Mouse (Mus musculus) layer of hippocampus, adult 2 months (tissue): ENCODE data around the gene Arid4a. TPM values are rescaled to one million over a fixed set of nuclear protein-coding genes. Genes with fewer than 3 reads are reported as not detected.

ENCODE experiments used
- DNase-seq, 2 experiments: peaks; one replicate each; pipeline ENCODE4 v3.0.0; 2022; ENCODE audit warnings: low spot score in 2 of 2
- H3K27ac ChIP-seq: fragments of 200-600 bp; 2 replicates; pipeline ENCODE4 v1.8.1; 2022
- H3K4me3 ChIP-seq: fragments of 200-600 bp; 2 replicates; pipeline ENCODE4 v1.8.1; 2022; ENCODE audit warnings: mild to moderate bottlenecking
- CTCF ChIP-seq: fragments of 200-600 bp; conservative IDR thresholded peaks from 2 replicates; pipeline ENCODE4 v1.8.1; 2022; ENCODE audit warnings: antibody characterized with exemption, mild to moderate bottlenecking, moderate library complexity
- total RNA-seq, 2 experiments: library from RNA; stranded (reverse); gene quantifications; 2 replicates each; pipeline ENCODE4 v1.2.3; 2021

The Arid4a gene
- total RNA-seq, 2 experiments from 2014 or later: 37.3 to 40.2 TPM

DNA sequence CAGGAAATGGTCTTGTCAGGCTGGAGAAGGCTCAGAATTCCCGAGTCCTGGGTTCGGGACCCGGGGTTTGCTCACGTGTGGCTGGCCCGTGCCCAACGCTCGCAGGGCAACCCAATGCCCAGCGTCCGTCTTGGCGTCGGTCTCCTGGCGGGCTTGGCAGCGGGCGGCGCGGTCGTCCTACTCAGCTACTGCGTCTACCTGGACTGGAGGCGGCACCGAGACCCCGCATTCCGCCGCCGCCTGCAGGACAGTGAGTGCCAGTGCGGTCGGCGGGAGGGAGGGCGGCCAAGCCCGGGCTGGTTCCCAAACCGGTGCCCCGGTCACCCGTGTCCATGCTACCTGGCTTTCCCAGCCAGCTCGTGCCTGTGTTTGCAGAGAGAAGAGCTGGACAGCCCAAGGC is 95.5 kb downstream of the Arid4a start, which contains the start of gene Tomm20l:
TSS of gene Tomm20l (plus strand) at position 98 of the 400 bp plus-strand sequence.
- peak; percentile 59 for TF ChIP-seq CTCF
- H3K4me3 ChIP-seq: peak within 1 kb of the TSS; percentile 35
- DNase-seq: no peak
- H3K27ac ChIP-seq: no peak within 1 kb of the TSS

DNA sequence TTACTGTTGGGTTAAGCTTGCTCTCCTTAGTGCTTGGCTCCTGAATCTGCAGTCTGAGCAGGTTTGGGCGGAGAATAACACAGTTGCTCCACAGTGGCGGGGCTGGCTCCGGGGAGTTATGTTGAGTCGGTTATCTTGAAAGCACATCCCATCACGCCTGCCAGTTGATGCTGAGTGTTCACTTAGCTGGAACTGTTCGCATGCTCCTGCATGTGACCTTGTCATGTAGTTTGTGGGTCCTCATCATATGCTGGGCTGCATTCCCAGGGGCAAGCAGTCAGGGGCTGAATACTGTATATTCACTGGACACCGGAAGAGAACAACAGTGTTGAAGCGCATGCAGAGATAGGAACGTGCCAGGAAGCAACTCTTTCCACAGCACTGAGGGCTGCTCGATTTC is 97.3 kb downstream of the Arid4a start:
- DNase-seq: no peak
- TF ChIP-seq CTCF: no peak
- H3K27ac ChIP-seq: peak overlapping the region; percentile 79
- H3K4me3 ChIP-seq: no peak overlapping the region

DNA sequence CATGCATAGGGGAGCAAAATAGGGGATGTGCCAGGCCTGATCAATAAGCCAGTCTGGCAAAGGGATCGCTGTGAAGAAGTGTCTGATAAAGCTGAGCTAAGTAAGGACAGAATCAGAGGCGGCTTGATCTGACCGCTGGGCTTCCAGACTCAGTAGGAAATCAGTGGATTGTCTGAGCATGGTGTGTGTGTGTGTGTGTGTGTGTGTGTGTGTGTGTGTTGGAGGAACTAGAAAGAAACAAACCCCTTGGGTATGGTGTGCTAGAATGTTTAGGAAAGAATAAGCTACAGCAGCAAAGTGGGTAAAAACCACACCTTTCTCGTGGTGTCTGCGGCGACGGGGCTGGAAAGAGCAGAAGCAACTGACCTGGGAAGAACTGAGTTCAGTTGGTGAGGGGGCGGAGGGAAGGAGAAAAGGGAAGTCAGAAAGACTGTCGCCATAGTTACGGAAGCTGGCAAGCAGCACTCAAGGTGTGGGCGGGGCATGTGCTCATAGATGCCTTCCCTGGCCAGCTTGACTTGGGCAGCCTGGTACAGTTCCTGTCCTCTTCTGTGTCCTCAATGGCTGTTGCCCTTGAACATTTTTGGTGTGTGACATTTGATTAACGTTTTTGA is 98.0 kb downstream of the Arid4a start:
- Histone ChIP-seq H3K27ac (peak overlapping the region; percentile 79), H3K4me3 (peak overlapping the region; percentile 22; the same call in 1 of the 2 replicates)
- no peak for TF ChIP-seq CTCF
- DNase-seq: peak; percentile 49 to 66

DNA sequence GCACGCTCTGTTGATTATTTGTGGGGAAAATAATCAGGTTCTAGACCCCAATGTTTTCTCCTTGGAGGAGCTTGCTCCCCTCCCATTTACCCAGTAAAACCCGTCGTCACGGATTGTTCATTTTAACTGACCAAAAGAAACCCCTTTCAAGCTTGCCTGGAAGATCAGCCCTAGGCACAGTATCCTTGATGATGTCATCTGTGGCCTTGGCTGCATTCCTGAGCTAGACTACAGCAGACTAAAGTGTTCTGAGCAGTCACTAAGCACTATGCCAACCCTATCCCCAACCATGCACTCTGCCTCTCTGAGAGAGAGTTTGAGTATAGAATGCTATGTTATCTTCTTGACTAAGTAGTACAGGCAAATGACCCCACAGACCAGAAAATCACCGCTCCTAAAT is 100.6 kb downstream of the Arid4a start:
- no peak for TF ChIP-seq CTCF
- H3K27ac ChIP-seq: no peak overlapping the region
- H3K4me3 ChIP-seq: no peak overlapping the region
- no peak for DNase-seq

DNA sequence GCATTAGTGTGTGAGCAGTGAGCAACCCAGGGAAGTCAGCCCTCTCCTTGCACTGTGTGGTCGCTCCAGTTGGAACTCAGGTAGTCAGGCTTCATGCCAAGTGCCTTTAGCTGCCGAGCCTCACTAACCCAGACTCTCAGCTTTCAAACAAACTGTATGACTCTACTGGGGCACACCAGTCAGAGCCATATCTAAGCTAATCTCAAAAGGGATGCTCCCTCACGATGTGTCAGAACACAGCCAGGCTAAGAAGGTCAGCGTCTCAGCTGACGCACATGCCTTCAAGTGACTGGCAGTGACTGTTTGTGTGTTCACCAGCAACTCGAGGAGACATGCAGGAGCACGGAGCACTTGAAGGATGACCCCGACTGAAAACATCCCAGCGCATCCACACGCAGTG is 106.9 kb downstream of the Arid4a start:
- Histone ChIP-seq H3K4me3 (no peak overlapping the region), H3K27ac (no peak overlapping the region)
- no peak for TF ChIP-seq CTCF
- DNase-seq: no peak

DNA sequence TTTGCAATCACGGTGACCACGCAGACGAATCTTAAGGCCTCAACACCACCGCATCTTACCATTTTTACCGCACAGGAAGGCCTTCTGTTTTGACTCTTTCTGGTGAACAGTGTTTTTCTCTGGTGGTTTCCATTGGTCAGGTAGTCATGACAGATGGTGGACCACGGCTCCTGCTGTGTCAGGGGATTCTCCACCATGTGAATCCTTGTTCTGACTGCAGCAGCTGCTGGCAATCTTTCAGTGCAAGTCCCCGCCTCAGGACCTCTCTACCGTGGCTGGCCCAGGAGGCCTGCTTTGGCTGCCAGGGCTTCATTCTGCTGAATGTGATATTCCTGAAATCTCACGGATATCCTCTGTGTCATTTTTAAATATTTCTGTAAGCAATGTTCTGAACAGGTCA is 107.5 kb downstream of the Arid4a start:
- Histone ChIP-seq H3K4me3 (no peak overlapping the region), H3K27ac (no peak overlapping the region)
- no peak for TF ChIP-seq CTCF
- no peak for DNase-seq

DNA sequence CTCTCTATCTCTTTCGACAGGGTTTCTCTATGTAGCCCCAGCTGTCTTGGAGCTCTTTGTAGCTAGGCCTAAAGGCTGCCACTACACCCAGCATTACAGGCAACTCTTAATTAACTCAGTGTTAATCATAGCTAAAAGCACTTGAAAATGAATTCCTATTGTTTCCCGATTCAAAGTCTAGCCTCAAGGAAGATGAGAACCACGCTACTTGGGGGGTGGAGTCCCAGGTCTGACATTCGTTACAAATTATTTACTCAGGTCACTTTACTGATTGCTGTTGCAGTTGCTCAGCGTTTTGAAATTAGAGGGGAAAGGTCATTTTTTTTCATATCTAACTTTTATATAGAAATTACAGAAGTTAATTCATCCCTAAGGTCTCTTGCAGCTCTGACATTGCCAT is 119.8 kb downstream of the Arid4a start:
- peak overlapping the region; percentile 99; the same call in 1 of the 2 replicates for H3K27ac ChIP-seq
- peak overlapping the region; percentile 97 for H3K4me3 ChIP-seq
- TF ChIP-seq CTCF: no peak
- DNase-seq: no peak

DNA sequence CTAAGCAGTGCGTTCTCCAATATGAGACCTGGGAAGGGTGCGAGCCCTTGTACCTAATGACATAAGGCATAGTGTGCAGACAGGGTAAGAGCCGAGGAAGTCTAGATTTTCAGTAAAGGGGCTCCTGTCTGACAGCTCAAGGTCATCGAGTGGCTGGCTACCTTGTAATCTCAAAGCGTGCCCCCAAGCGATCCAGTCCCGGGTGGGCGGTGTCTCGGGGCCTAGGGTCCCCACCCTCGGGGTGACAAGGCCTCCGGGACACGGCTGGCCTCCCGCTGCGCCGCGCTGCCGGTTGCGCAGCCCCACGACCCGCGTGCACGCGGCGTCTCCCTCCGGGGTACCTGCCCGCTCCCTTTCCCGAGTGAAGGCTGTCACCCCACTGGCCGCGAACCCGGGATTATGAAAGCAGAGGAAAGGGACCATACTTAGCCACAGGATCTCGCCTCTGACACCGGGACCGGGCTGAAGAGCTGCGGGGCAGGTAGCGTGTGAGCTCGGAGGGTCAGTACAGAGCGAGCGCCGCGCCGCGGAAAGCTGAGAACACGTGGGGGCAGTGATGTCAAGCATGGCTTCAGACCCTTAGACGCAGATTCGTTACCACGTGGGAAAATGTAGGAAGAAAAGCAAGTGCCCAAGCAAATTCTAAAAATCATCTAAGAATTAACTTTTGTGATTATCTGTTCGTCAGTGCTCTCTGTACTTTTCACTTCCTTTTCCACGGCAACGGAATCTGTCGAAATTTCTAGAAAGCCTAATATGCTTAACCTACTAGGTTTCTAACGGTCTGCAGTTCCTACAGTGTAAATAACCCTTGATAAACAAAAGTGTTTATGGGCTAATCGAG is 120.6 kb downstream of the Arid4a start, which contains the start of the genes Timm9 and 2700049A03Rik:
TSS of gene Timm9 (minus strand) at position 555 of the 844 bp plus-strand sequence.
TSS of gene 2700049A03Rik (plus strand) at position 719 of the 844 bp plus-strand sequence.
- Histone ChIP-seq H3K4me3 (peak within 1 kb of the TSS; percentile 97), H3K27ac (peak within 1 kb of the TSS; percentile 99)
- peak; percentile 66 to 72 for DNase-seq
- TF ChIP-seq CTCF: no peak

DNA sequence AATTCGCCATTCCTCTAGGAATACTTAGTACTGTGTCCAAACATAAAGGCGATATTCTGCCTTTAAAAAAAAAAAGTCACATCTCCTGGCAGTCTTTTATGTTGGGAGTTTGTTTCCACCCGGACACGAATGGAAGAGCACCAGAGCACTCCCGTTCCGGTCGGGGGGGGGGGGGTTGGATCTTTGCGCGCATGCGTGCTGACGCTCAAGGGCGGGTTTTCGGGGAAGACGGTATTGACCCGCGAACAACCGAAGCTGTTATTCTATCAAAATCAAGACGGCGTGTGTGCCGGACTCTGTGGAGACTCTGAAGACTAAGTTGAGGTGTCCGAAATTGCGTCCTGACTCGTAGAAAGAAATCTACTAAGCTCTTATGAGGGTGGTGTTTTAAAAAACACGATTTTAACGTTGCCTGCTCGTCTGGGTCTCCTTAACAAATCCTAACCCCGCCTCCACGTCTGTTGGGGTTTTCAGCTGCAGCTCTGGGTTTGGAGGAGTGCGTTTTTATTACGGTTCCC is 121.2 kb downstream of the Arid4a start:
- Histone ChIP-seq H3K4me3 (peak overlapping the region; percentile 97), H3K27ac (peak overlapping the region; percentile 99)
- DNase-seq: peak; percentile 56 to 79
- TF ChIP-seq CTCF: no peak

DNA sequence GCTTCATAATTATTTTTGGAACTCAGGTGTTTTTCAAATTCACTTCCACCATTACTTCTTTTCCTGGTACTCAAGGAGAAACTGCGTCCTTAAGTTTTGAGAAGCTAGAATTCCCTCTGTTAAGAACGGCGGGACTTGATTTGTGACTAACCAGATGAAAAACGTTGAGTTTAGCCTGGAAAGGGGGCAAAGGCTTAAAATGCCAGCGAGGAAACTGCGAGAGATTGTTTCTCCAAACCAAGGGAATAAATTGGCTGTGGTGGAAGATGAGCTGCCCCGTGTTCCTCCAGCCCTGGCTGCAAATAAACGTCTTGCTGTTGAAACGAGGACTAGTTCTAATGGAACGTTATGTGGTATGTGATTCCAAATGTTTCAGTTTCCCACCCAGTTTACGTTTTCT is 121.9 kb downstream of the Arid4a start:
- H3K27ac ChIP-seq: peak overlapping the region; percentile 99
- no peak for TF ChIP-seq CTCF
- no peak for DNase-seq
- H3K4me3 ChIP-seq: peak overlapping the region; percentile 97

DNA sequence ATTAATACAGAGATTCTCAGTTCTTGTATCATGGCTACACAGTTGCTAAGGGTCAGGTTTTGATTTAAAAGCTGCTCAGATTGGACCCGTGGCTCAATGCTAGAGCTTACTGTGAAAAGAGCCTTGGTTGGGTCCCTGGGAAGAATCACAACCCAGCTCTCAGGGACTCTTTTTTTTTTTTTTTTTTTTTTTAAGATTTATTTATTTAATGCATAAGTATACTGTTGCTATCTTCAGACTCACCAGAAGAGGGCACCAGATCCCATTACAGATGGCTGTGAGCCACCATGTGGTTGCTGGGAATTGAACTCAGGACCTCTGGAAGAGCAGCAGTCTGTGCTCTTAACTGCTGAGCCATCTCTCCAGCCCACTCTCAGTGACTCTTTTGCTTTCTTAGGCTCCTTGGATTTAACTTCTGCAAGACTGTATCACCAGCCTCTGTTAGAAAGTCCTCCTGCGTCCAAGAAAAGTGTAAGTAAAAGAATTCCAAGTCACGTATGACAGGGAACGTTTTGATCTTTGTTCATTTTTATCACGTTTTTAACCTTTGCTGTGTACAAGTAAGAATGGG is 123.6 kb downstream of the Arid4a start:
- Histone ChIP-seq H3K4me3 (no peak overlapping the region), H3K27ac (no peak overlapping the region)
- TF ChIP-seq CTCF: peak; percentile 67
- DNase-seq: no peak

DNA sequence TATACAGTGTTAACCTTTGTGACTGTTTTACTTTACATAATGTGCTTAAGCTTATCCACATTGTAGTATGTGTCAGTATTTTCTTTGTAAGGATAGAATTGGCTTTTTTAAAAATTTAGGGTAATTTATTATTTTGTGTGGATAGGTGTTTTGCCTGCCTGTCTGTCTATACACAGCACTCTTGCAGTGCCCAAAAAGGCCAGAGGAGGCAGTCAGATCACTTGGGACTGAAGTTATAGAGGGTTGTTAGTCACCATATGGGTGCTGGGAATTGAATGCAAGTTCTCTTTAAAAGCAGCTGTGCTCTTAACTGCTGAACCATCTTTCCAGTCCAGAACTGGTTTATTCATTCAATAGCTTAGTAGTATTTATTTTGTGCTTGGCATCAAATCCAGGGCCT is 125.4 kb downstream of the Arid4a start:
- H3K27ac ChIP-seq: no peak overlapping the region
- no peak overlapping the region for H3K4me3 ChIP-seq
- no peak for DNase-seq
- peak; percentile 45 for TF ChIP-seq CTCF

DNA sequence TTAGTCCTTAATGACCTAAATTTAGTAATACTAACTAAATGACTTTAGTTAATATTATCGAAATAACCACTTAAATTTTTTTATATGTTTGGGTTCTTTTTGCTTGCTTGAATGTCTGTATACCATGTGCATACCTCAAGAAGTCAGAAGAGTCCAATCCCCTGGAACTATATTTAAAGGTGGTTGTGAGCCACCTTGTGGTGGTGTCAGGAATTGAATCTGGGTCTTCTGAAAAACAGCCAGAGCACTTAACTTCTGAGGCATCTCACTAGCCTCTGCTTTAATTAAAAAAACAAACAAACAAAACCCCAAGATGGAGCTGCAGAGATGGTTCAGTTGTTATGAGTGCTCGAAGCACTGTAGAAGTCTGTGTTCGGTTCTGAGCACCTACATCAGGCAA is 131.9 kb downstream of the Arid4a start:
- DNase-seq: peak in 1 of 2 experiments; percentile 58
- peak; percentile 90 for TF ChIP-seq CTCF
- Histone ChIP-seq H3K27ac (no peak overlapping the region), H3K4me3 (no peak overlapping the region)

Other genes with a start within 250 kb of the Arid4a start
- 10 to 100 TPM; 17.6 to 18.4 TPM for gene Frmd6, start 190.5 kb upstream of the Arid4a start, total RNA-seq
- gene Actr10, start 78.1 kb upstream of the Arid4a start, total RNA-seq: 100 to 1,000 TPM; 160 to 172 TPM
- gene Psma3, start 41.4 kb upstream of the Arid4a start, total RNA-seq: 100 to 1,000 TPM; 193 to 200 TPM
- not detected for gene Tomm20l, start 95.4 kb downstream of the Arid4a start, total RNA-seq
- 10 to 100 TPM; 61.7 to 69.7 TPM for gene Timm9, start 120.7 kb downstream of the Arid4a start, total RNA-seq
- 1 to 10 TPM; 7.5 to 9.0 TPM for gene 2700049A03Rik, start 120.9 kb downstream of the Arid4a start, total RNA-seq